Mouse (Mus musculus) heart, embryonic 13.5 days (tissue): ENCODE data around the gene Aebp2. TPM values are rescaled to one million over a fixed set of nuclear protein-coding genes. Genes with fewer than 3 reads are reported as not detected.

Source experiments
- ATAC-seq: fragments of 200-750 bp; cut with Nextera tagmentation; 2 replicates; pipeline ENCODE4 v1.8.0; 2017; ENCODE audit warnings: moderate TSS enrichment; ENCODE audit not compliant: insufficient number of reproducible peaks, low FRiP score, low TSS enrichment; ENCODE audit errors: extremely low read depth
- H3K27ac ChIP-seq: fragments of 300-500 bp; sonication (generic); replicated peaks from 2 replicates; pipeline ENCODE4 v1.5.1; 2015; ENCODE audit warnings: moderate library complexity, mild to moderate bottlenecking, inconsistent platforms
- H3K27me3 ChIP-seq: fragments of 300-500 bp; sonication (generic); replicated peaks from 2 replicates; pipeline ENCODE4 v1.6.1; 2015; ENCODE audit warnings: mild to moderate bottlenecking, inconsistent platforms
- H3K36me3 ChIP-seq: fragments of 300-500 bp; sonication (generic); 2 replicates; pipeline ENCODE4 v1.6.1; 2015; ENCODE audit warnings: mild to moderate bottlenecking, inconsistent platforms
- H3K4me1 ChIP-seq: fragments of 300-500 bp; sonication (generic); 2 replicates; pipeline ENCODE4 v1.6.1; 2015; ENCODE audit warnings: inconsistent platforms
- H3K4me2 ChIP-seq: fragments of 300-500 bp; sonication (generic); 2 replicates; pipeline ENCODE4 v1.6.1; 2015; ENCODE audit warnings: inconsistent platforms, mild to moderate bottlenecking, moderate library complexity
- H3K4me3 ChIP-seq: fragments of 300-500 bp; sonication (generic); 2 replicates; pipeline ENCODE4 v1.5.1; 2015; ENCODE audit warnings: moderate library complexity, mild to moderate bottlenecking, inconsistent platforms
- H3K9ac ChIP-seq: fragments of 300-500 bp; sonication (generic); 2 replicates; pipeline ENCODE4 v1.6.1; 2015; ENCODE audit warnings: inconsistent platforms, mild to moderate bottlenecking, moderate library complexity
- H3K9me3 ChIP-seq: fragments of 300-500 bp; sonication (generic); 2 replicates; pipeline ENCODE4 v1.6.1; 2016; ENCODE audit warnings: inconsistent platforms
- WGBS: fragments of 180-500 bp; shearing (Covaris S2); methylation state at CpG from one replicate; pipeline ENCODE4 v1.1.7; 2015; ENCODE audit warnings: mixed read lengths; 5-methylcytosine and 5-hydroxymethylcytosine counted together
- polyA plus RNA-seq: library from polyadenylated mRNA; unstranded; fragments of >200 nt; fragmentation: Nextera tagmentation; extraction: Ambion mirVana; gene quantifications from 2 replicates; pipeline ENCODE4 v1.2.1, GENCODE M21; 2015

Aebp2 gene
- polyA plus RNA-seq, 1 experiment from 2014 or later: 7.2 TPM

GRCm38 (mm10) chr6:140705132-140705531 lies 82.7 kb downstream of the Aebp2 start:
- Histone ChIP-seq H3K27ac (no peak overlapping the region), H3K9ac (no peak overlapping the region), H3K4me2 (no peak overlapping the region), H3K4me1 (peaks cover 3% of the 10 kb centered on the region; the same call in 1 of the 2 replicates), H3K9me3 (peaks cover 9% of the 10 kb centered on the region; the same call in 1 of the 2 replicates), H3K27me3 (no peaks in the 10 kb centered on the region), H3K4me3 (no peak overlapping the region), H3K36me3 (no peaks in the 10 kb centered on the region)
- WGBS: 86% methylated on average over 10 of the region's 10 CpGs
- no peak for ATAC-seq

GRCm38 (mm10) chr6:140706056-140706455 lies 83.6 kb downstream of the Aebp2 start:
- Histone ChIP-seq H3K4me1 (peaks cover 3% of the 10 kb centered on the region; the same call in 1 of the 2 replicates), H3K27ac (no peak overlapping the region), H3K4me2 (no peak overlapping the region), H3K36me3 (no peaks in the 10 kb centered on the region), H3K4me3 (no peak overlapping the region), H3K9me3 (peaks cover 9% of the 10 kb centered on the region; the same call in 1 of the 2 replicates), H3K9ac (no peak overlapping the region), H3K27me3 (no peaks in the 10 kb centered on the region)
- 87% methylated on average over 5 of the region's 5 CpGs for WGBS
- no peak for ATAC-seq

DNA sequence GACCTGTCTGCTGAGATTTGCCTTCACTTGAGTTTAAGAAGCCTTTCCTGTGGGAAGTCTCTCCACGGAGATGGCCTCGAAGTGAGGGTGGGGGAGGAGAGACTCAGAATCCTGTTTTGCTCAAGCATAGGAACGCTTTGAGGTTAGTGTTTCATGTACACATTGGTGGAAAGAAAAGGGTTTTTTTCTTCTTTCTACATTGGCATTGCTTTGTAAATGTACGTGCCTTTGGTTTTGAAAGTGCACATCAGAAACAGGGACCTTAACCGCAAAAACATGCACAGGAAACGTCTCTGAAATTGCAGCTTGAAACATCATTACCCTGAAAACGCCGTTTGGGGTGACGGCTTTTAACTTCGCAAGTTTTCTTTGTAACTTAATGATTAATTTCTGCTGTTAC lies 85.6 kb downstream of the Aebp2 start:
- Histone ChIP-seq H3K36me3 (no peaks in the 10 kb centered on the region), H3K4me3 (no peak overlapping the region), H3K9ac (no peak overlapping the region), H3K4me1 (peaks cover 3% of the 10 kb centered on the region; the same call in 1 of the 2 replicates), H3K4me2 (no peak overlapping the region), H3K9me3 (peaks cover 9% of the 10 kb centered on the region; the same call in 1 of the 2 replicates), H3K27me3 (peaks cover 4% of the 10 kb centered on the region; the same call in 1 of the 2 replicates), H3K27ac (no peak overlapping the region)
- WGBS: 66% methylated on average over 10 of the region's 10 CpGs
- ATAC-seq: no peak

DNA sequence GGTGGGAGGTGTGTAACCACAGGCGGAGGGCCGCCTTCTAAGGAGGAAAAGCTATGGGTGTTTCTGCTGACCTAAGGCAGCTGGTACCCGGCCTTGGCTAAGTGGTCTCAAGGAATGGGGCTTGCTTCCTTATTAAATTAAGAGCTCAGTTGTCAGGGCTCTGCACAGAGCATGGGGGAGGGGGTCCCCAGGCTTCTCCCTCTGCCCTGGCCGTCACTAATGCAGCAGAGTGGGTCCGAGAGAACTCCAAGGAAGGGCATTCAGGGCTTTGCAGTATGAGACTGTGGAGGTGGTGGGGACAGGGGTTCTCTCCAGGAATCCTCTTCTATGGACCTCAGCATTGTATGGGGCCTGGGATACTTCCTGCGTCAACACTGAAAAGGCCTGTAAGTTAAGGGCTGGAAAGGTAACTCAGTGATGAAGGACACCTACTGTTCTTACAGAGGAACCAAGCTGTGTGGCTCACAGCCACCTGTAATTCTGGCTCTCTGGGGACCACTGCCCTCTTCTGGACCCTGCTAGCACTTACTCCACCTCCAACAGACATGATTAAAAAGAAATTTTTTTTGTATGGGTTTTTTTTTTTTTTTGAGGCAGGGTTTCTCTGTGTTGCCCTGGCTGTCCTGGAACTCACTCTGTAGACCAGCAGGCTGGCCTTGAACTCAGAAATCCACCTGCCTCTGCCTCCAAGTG lies 87.1 kb downstream of the Aebp2 start:
- Histone ChIP-seq H3K9ac (no peak overlapping the region), H3K4me2 (no peak overlapping the region), H3K27ac (no peak overlapping the region), H3K27me3 (peaks cover 12% of the 10 kb centered on the region; the same call in 1 of the 2 replicates), H3K9me3 (peaks cover 9% of the 10 kb centered on the region; the same call in 1 of the 2 replicates), H3K4me1 (peaks cover 3% of the 10 kb centered on the region; the same call in 1 of the 2 replicates), H3K4me3 (no peak overlapping the region), H3K36me3 (no peaks in the 10 kb centered on the region)
- no peak; the same call in 1 of the 2 replicates for ATAC-seq
- 75% methylated on average over 6 of the region's 6 CpGs for whole genome bisulfite sequencing

DNA sequence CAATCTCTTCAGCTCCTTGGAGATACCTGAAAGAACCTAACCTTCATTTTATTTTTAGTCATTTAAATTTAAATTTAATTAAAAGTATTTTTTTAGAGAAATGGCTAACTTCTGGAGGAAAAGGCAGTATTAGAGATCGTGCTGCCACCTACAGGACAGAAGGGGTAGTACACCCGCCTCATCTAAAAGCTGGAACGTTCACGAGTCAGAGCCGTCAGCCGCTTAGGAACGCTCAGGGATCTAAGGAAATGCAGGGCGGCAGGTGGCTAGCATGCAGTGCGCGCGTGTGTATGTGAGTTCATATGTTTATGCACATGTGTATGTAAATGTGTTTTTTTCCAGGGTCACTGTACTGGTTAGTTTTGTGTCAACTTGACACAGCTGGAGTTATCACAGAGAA lies 90.3 kb downstream of the Aebp2 start:
- no peak overlapping the region for H3K4me3 ChIP-seq
- no peak overlapping the region for H3K27ac ChIP-seq
- no peaks in the 10 kb centered on the region for H3K36me3 ChIP-seq
- H3K9ac ChIP-seq: no peak overlapping the region
- no peaks in the 10 kb centered on the region for H3K9me3 ChIP-seq
- H3K4me1 ChIP-seq: 0 out of 2 replicates have a peak, but pooled peaks cover 2% of the 10 kb centered on the region
- ATAC-seq: no peak
- H3K4me2 ChIP-seq: peak overlapping the region; percentile 22; the same call in 1 of the 2 replicates
- peaks cover 12% of the 10 kb centered on the region; the same call in 1 of the 2 replicates for H3K27me3 ChIP-seq
- 4% methylated on average over 11 of the region's 11 CpGs for WGBS

DNA sequence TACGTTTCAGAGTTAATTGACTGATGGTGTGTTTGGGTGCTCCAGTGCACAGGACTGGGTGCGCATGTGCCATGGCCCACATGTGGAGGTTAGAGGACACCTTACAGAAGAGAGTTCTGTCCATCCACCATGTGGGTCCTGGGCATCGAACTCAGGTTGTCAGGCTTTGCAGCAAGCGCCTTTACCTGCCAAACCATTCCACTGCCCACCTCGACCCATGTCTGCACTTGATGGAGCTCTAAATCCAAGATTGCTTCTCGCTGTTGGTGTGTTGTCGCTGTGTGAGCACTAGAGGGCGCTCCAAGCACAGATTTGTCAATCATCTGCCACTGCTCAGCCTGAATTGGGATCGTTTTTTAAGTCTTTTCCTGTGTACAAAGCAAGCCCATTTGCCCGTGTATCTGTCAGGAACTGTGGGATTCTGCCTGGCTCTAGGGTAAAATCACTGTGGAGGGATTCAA lies 92.5 kb downstream of the Aebp2 start:
- H3K36me3 ChIP-seq: no peaks in the 10 kb centered on the region
- peaks cover 12% of the 10 kb centered on the region; the same call in 1 of the 2 replicates for H3K27me3 ChIP-seq
- WGBS: 17% methylated on average over 10 of the region's 10 CpGs
- no peak overlapping the region for H3K27ac ChIP-seq
- H3K9me3 ChIP-seq: peaks cover 9% of the 10 kb centered on the region; the same call in 1 of the 2 replicates
- no peak overlapping the region for H3K9ac ChIP-seq
- no peak overlapping the region for H3K4me3 ChIP-seq
- ATAC-seq: peak; percentile 31; the same call in 1 of the 2 replicates
- 0 out of 2 replicates have a peak, but pooled peaks cover 2% of the 10 kb centered on the region for H3K4me1 ChIP-seq
- peak overlapping the region; percentile 36; the same call in 1 of the 2 replicates for H3K4me2 ChIP-seq

DNA sequence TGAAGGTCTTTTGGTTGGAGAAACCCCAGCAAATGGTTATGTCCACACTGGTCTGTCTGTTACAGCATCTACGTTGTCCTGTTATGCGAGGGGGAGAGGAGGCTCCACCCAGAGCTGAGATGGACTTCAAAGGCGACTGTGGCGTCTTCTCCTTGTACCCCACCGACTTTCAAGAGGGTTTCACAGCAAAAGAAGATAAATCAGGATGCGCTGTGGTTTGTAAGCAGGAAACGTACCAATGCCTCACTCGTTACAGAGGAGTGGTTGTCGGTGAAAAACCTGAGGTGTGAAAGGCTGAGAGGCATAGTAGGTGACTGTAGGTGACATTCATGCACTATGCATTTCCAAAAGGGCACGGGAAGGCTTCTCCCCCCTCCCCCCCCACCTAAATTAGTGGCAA lies 99.6 kb downstream of the Aebp2 start:
- WGBS: 62% methylated on average over 10 of the region's 10 CpGs

More for the DNA sequence above, 99.6 kb downstream of the Aebp2 start:
- H3K9ac ChIP-seq: no peak overlapping the region
- H3K4me2 ChIP-seq: no peak overlapping the region
- no peaks in the 10 kb centered on the region for H3K27me3 ChIP-seq
- peaks cover 9% of the 10 kb centered on the region; the same call in 1 of the 2 replicates for H3K9me3 ChIP-seq
- no peak overlapping the region for H3K27ac ChIP-seq
- H3K4me3 ChIP-seq: no peak overlapping the region
- no peak for ATAC-seq
- H3K4me1 ChIP-seq: peaks cover 13% of the 10 kb centered on the region; the same call in 1 of the 2 replicates
- H3K36me3 ChIP-seq: no peaks in the 10 kb centered on the region

Other genes starting within 250 kb of the Aebp2 start
- 18.4 and 18.7 TPM in 2 replicates for gene Plekha5, start 198.6 kb upstream of the Aebp2 start, polyA plus RNA-seq
- gene Gm11077, start 106.6 kb downstream of the Aebp2 start, polyA plus RNA-seq: not detected in 2 replicates